Mouse (Mus musculus): ENCODE measurements around the gene Keap1.
"Not testable (repeated sequence)": the region's sequence is repeated elsewhere in the genome, so short reads cannot be mapped to it uniquely, and the experiment has no call there.

The Keap1 gene

GRCm38 (mm10) chr9:21238733-21239464 is at the start of gene Keap1:
Keap1 (minus strand) TSS chr9:21239361.
- DNase-seq: peak; percentile 88

DNA sequence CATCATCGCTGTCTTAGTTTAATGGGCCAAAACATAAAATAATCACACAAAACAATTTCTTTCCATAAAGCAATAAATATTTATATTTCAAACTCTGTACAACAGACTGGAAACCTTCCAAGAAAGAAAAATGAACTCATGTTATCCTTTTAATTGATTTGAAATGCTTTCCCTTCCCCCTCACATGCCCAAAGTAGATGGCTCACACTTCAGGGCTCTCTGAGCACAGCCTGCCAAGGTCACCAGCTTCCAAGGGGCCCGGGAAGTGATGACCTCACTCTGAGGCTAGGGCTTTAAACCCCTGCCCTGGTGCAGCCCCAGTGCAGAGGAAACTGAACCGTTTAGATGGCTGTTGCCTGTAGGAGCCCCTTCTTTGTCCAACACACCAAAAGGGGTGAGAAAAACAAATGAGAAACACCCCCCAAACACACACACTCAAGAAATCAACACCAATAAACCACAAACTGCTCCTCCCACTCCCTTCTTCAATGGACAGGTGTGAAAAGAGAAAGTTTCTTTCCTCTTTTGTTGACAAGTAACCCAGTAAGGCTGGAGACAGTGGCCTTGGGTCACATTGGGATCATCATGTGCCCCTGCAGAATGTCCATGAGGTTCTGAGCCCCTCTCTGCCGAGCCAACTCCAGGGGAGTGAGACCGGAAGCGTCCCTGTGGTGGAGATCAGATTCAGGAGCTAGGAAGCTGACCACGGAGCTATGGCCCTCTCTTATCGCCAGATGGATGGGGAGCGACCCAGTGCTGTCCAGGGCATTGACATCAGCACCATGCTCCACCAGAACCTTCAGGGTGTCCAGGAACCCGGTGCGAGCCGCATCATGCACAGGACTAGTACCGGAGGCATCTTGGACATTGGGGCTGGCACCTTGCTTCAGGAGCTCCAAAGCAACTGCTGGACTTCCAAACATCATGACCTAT is 49.5 kb upstream of the Keap1 start:
- DNase-seq: peak; percentile 51

DNA sequence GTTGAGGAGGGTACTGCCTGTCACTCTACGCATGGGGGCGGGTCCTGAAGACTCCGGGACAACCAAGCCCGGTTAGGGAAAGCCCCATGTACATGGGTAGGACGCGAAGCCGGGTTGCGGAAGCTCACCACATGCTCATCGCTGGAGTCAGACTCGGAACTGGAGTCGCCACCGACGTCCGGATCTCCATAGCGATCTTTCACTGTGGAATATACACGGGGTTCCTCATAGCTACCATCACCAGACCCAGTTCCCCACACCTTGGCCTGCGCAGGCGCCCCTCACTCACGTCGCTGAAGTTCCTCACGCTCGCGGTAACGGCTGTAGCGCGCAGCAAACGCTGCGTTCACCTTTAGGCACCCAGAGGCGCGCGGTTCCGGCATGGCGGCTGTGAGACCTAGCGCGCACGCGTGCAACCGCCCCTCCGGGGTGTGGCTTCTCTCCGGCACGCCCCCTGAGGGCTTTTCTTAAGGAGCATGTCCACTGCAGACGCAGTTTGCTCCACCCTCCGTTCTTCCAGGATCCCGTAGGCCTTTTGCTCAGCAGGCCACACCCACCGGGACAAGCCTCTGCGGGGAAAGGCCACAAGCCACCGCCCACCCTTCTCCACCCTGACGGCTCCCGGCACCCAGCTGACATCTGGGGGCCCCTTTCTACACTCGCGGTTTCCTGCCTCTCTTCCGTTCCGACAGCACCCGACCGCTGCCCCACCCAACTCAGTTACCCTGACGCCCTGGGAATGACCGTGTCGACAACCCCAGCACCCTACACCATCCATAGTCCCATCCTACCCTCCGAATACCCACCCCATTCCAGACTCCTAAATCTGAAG is 48.6 kb upstream of the Keap1 start, which contains the start of gene Kri1:
Kri1 (minus strand) TSS at position 399 of the 832 bp plus-strand sequence.
- DNase-seq: peak; percentile 100

GRCm38 (mm10) chr9:21286753-21287152 is 47.6 kb upstream of the Keap1 start:
- no peak for DNase-seq

GRCm38 (mm10) chr9:21283994-21284393 is 44.8 kb upstream of the Keap1 start:
- no peak for DNase-seq

GRCm38 (mm10) chr9:21283591-21283990 is 44.4 kb upstream of the Keap1 start:
- DNase-seq: no peak

- DNase-seq: no peak
Observed at GRCm38 (mm10) chr9:21277776-21278175, 38.6 kb upstream of the Keap1 start.

- no peak for DNase-seq
Observed at GRCm38 (mm10) chr9:21276307-21276706, 37.1 kb upstream of the Keap1 start.

GRCm38 (mm10) chr9:21275727-21276126 is 36.6 kb upstream of the Keap1 start:
- no peak for DNase-seq

DNA sequence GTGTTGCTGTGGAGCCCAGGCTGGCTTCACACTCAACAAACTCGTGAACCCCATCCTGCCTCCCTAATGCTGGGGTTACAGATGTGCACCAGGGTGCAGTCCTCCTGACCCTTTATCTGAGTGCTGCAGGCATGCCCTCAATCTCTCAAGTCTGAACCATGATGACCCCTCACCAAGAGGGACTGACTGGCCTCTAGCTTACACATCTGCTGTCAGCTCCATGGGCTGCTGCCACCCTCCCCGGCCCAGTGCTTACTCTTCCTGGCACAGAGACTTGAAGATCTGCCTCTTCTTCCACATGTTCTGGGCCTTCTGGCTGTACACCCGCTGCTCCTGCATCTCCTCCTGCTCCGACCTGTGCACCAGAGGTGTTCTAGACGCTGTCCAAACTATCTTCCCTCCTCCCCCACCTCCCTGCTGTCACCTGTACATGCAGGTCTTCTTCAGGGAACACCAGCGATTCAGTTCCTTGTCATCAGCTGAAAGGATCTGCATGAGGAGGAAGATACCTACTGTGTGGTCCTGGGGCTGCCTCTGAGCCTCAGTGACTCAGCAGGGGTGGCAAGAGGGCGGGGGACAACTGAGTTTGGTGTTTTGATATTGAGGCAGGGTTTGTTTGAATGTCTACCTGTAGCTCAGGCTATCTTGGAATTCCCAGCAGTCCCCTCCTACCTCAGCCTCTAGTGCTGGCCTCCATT is 36.0 kb upstream of the Keap1 start:
- DNase-seq: no peak

- no peak for DNase-seq
Observed at GRCm38 (mm10) chr9:21274336-21274735, 35.2 kb upstream of the Keap1 start.

- DNase-seq: peak; percentile 57
Observed at GRCm38 (mm10) chr9:21273520-21274228, 34.5 kb upstream of the Keap1 start.

DNA sequence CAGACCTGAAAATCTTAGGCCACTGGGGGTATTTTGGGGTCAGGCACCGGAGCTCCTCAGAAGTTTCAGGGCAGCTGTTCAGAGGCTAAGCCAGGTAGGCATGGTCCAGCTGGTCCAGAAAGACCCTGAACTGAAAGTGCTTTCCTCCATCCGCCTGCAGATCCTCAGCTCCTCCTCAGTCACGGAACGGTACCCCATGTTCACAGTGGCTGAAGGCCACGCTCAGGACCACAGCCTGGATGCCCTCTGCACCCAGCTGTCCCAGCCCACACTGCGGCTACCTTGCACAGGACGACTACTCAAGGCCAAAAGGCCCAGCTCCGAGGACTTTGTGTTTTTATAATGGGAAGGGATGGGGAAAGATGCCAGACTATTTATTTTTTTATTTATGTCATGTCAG is 33.9 kb upstream of the Keap1 start:
- no peak for DNase-seq

GRCm38 (mm10) chr9:21272391-21272790 is 33.2 kb upstream of the Keap1 start:
- DNase-seq: no peak

DNA sequence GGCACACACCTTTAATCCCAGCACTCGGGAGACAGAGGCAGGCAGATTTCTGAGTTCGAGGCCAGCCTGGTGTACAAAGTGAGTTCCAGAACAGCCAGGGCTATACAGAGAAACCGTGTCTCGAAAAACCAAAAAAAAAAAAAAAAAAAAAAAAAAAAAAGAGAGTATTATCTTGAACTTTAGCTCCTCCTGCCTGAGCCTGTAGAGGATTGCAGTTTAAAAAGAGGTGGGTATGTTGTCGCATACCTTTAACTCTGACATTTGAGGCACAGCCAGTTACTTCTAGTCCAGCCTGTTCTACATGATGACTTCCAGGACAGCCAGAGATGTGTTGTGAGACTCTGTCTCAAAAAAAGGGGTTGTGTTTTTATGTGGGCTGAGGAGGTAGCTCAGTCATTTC is 30.4 kb upstream of the Keap1 start:
- DNase-seq: not testable (repeated sequence)

- DNase-seq: no peak
Observed at GRCm38 (mm10) chr9:21268305-21268704, 29.1 kb upstream of the Keap1 start.

DNA sequence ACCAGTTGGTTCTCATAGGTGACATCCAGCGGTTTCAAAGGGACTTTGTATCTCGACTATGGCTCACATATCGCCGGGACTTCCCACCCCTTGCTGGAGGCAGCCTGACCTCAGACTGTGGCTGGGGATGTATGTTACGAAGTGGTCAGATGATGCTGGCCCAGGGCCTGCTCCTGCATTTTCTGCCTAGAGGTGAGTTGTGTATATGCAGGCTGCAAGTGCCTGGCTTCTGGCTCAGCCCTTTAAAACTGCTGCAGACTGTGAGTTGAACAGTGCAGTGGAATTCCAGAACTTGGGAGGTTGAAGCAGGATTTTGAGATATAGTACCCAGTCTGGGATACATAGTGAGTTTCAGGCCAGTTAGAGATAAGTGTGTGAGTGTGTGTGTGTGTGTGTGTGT is 27.7 kb upstream of the Keap1 start:
- DNase-seq: no peak

DNA sequence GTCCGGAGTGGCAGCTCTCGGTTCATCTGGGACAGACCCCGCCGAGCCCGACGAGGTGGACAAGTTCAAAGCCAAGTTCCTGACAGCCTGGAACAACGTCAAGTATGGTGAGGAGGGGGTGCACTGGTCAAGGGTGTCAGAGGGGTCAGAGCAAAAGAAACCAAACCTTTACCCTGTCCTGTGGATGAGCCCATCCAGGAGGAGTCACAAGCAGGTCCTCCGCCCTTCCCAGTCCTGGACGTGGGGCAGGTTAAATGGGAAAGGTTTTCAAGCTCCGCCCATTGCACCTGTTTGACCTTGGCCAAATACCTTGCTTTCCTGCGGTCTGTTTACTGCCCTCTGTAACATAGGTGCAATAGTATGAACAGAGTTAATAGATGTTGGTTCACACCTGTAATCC is 26.4 kb upstream of the Keap1 start:
- peak; percentile 33 for DNase-seq

GRCm38 (mm10) chr9:21265000-21265561 is 25.9 kb upstream of the Keap1 start, which contains the start of gene Atg4d:
Atg4d (plus strand) TSS chr9:21265293.
- peak; percentile 99 for DNase-seq

GRCm38 (mm10) chr9:21264272-21264999 is 25.3 kb upstream of the Keap1 start:
- DNase-seq: no peak
